Mouse (Mus musculus) liver, embryonic 14.5 days (tissue): ENCODE results near the gene Cdyl2. TPM values are rescaled to one million over a fixed set of nuclear protein-coding genes. Genes with fewer than 3 reads are reported as not detected.

Experiments
- ATAC-seq: fragments of 200-750 bp; cut with Nextera tagmentation; 2 replicates; pipeline ENCODE4 v1.8.0; 2017; ENCODE audit warnings: moderate number of reproducible peaks, mild to moderate bottlenecking, moderate library complexity; ENCODE audit not compliant: insufficient read depth
- DNase-seq, 3 experiments: peaks; one replicate each; pipeline ENCODE4 v3.0.0-alpha.2; 2012 to 2013; ENCODE audit warnings: low read depth in 3 of 3, low spot score in 3 of 3
- H3K27ac ChIP-seq: fragments of 300-500 bp; sonication (generic); 2 replicates; pipeline ENCODE4 v1.5.1; 2014; ENCODE audit warnings: moderate library complexity, mild to moderate bottlenecking, control low read depth, inconsistent platforms
- H3K27me3 ChIP-seq: fragments of 300-500 bp; sonication (generic); 2 replicates; pipeline ENCODE4 v1.6.1; 2014; ENCODE audit warnings: mild to moderate bottlenecking, low read length, moderate library complexity; ENCODE audit not compliant: control insufficient read depth, insufficient read depth
- H3K36me3 ChIP-seq: fragments of 300-500 bp; sonication (generic); replicated peaks from 2 replicates; pipeline ENCODE4 v1.6.1; 2014; ENCODE audit warnings: low read depth; ENCODE audit not compliant: control insufficient read depth, insufficient read depth
- H3K4me1 ChIP-seq, 2 experiments: fragments of 200-500 bp in 1 of 2; fragments of 300-500 bp in 1 of 2; sonication (generic) in 1 of 2; replicated peaks; 2 replicates each; pipeline ENCODE4 v1.6.1; 2012 to 2014; ENCODE audit warnings: antibody characterized with exemption in 1 of 2, inconsistent platforms in 1 of 2, low read length in 1 of 2; ENCODE audit not compliant: control insufficient read depth in 2 of 2, insufficient read depth in 2 of 2
- H3K4me2 ChIP-seq: fragments of 300-500 bp; sonication (generic); 2 replicates; pipeline ENCODE4 v1.6.1; 2014; ENCODE audit warnings: low read depth, mild to moderate bottlenecking, control low read depth, moderate library complexity
- H3K4me3 ChIP-seq, 2 experiments: fragments of 200-500 bp in 1 of 2; fragments of 300-500 bp in 1 of 2; sonication (generic) in 1 of 2; 2 replicates each; pipeline ENCODE4 v1.5.1; 2012 to 2014; ENCODE audit warnings: low read depth in 2 of 2, low read length in 2 of 2, mild to moderate bottlenecking in 2 of 2, control low read depth in 1 of 2, inconsistent platforms in 1 of 2, moderate library complexity in 1 of 2; ENCODE audit not compliant: insufficient read depth in 1 of 2
- H3K9ac ChIP-seq: fragments of 300-500 bp; sonication (generic); replicated peaks from 2 replicates; pipeline ENCODE4 v1.6.1; 2014; ENCODE audit warnings: mild to moderate bottlenecking, control low read depth, moderate library complexity
- H3K9me3 ChIP-seq: fragments of 300-500 bp; sonication (generic); 2 replicates; pipeline ENCODE4 v1.6.1; 2016; ENCODE audit warnings: low read length, mixed read lengths; ENCODE audit not compliant: control insufficient read depth
- CTCF ChIP-seq: IDR thresholded peaks from 2 replicates; pipeline ENCODE4 v1.5.1; 2016; ENCODE audit warnings: antibody characterized with exemption, low read depth, control low read depth
- EP300 ChIP-seq: IDR thresholded peaks from 2 replicates; pipeline ENCODE4 v1.6.1; 2016; ENCODE audit warnings: antibody characterized with exemption, low read depth
- WGBS: fragments of 180-500 bp; shearing (Covaris S2); extraction: QIAGEN DNeasy Blood & Tissue Kit; methylation state at CpG from one replicate; pipeline ENCODE4 v1.1.7; 2014; ENCODE audit not compliant: insufficient replicate concordance; 5-methylcytosine and 5-hydroxymethylcytosine counted together
- polyA plus RNA-seq, 2 experiments: library from polyadenylated mRNA; depleted of rRNA in 1 of 2; stranded (reverse) in 1 of 2; unstranded in 1 of 2; fragments of >200 nt; fragmentation: Nextera tagmentation in 1 of 2; extraction: Ambion mirVana in 1 of 2; gene quantifications; 2 replicates each; pipeline versions ENCODE4 v1.2.1 to v1.2.3; 2012 to 2014

Cdyl2 gene
- polyA plus RNA-seq, 2 experiments, result 0.77 to 1.5 TPM

- ATAC-seq (no peak), DNase-seq (no peak)
- 69% methylated on average over 11 of the region's 11 CpGs for WGBS
- Histone ChIP-seq H3K27ac (no peak overlapping the region), H3K4me1 (no peaks in the 10 kb centered on the region), H3K4me2 (no peak overlapping the region), H3K36me3 (no peaks in the 10 kb centered on the region), H3K4me3 (no peak overlapping the region), H3K27me3 (no peaks in the 10 kb centered on the region), H3K9me3 (no peaks in the 10 kb centered on the region), H3K9ac (no peak overlapping the region)
- TF ChIP-seq EP300 (no peak), CTCF (no peak)
Observed at GRCm38 (mm10) chr8:116666781-116667325, 65.9 kb downstream of the Cdyl2 start.

GRCm38 (mm10) chr8:116661521-116661920, 71.3 kb downstream of the Cdyl2 start:
- Histone ChIP-seq H3K27ac (no peak overlapping the region), H3K27me3 (no peaks in the 10 kb centered on the region), H3K4me2 (no peak overlapping the region), H3K9ac (no peak overlapping the region), H3K36me3 (no peaks in the 10 kb centered on the region), H3K4me1 (no peaks in the 10 kb centered on the region), H3K9me3 (no peaks in the 10 kb centered on the region), H3K4me3 (no peak overlapping the region)
- no peak for TF ChIP-seq CTCF
- WGBS, result 40% methylated on average over 1 of the region's 1 CpGs
- ATAC-seq, result no peak
- no peak for DNase-seq

- Histone ChIP-seq H3K4me3 (no peak overlapping the region), H3K9ac (no peak overlapping the region), H3K27me3 (no peaks in the 10 kb centered on the region), H3K4me1 (no peaks in the 10 kb centered on the region), H3K36me3 (no peaks in the 10 kb centered on the region), H3K27ac (no peak overlapping the region), H3K4me2 (no peak overlapping the region), H3K9me3 (no peaks in the 10 kb centered on the region)
- DNase-seq (no peak), ATAC-seq (no peak)
- WGBS, result 66% methylated on average over 3 of the region's 3 CpGs
- TF ChIP-seq CTCF, result no peak
- TF ChIP-seq EP300, result no peak
Observed at GRCm38 (mm10) chr8:116656811-116657210, 76.0 kb downstream of the Cdyl2 start.

- Histone ChIP-seq H3K4me1 (no peaks in the 10 kb centered on the region), H3K27me3 (no peaks in the 10 kb centered on the region), H3K4me2 (no peak overlapping the region), H3K4me3 (no peak overlapping the region), H3K27ac (no peak overlapping the region), H3K9ac (no peak overlapping the region), H3K9me3 (no peaks in the 10 kb centered on the region), H3K36me3 (no peaks in the 10 kb centered on the region)
- DNase-seq (no peak), ATAC-seq (no peak)
- WGBS, result 60% methylated on average over 3 of the region's 3 CpGs
- TF ChIP-seq CTCF (no peak), EP300 (no peak)
Observed at GRCm38 (mm10) chr8:116654881-116655280, 77.9 kb downstream of the Cdyl2 start.

DNA sequence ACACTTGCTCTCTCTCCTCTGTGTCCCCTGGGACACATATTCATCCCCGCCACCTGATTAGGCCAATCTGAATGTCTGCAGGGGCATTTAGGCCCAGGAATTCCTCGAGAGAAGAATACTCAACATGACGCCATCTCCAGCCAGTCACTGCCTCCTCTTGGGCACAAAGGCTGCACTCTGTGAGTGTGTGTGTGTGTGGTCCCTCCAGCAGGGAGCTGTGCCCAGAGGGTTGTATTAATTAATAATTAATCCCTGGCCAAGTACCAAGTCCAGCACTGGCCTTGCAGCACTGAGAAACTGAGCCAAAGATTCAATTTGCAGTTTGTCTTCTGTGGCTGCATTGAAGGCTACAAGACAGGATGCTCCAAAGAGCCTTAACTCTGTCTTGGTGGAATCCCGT, 79.8 kb downstream of the Cdyl2 start:
- no peaks in the 10 kb centered on the region for H3K27me3 ChIP-seq
- no peaks in the 10 kb centered on the region for H3K9me3 ChIP-seq
- no peak for TF ChIP-seq CTCF
- no peak for TF ChIP-seq EP300
- H3K4me3 ChIP-seq, result no peak overlapping the region
- no peak overlapping the region for H3K27ac ChIP-seq
- no peak overlapping the region for H3K9ac ChIP-seq
- DNase-seq (no peak), ATAC-seq (no peak)
- no peaks in the 10 kb centered on the region for H3K4me1 ChIP-seq
- WGBS, result 62% methylated on average over 4 of the region's 4 CpGs
- no peak overlapping the region for H3K4me2 ChIP-seq
- no peaks in the 10 kb centered on the region for H3K36me3 ChIP-seq
